In the genomic region with DNA sequence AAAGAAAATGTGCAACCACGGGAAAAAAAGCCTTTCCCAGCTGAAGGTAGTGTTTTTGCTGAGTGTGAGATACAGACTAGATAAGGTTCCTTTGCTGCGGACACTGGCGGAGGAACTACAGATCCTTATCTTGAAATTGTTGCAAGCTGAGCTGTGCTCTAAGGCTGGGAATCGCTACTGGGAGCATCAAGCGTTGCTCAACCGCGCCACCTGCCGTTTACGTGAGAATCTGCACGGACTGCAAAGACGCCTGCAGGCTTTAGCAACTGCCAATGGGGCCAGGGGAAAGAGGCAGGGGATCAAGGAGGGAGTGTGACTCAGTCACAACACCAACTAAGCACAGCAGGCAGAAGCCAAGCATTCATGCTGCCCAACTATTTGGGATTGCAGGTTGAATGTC, we compare ENCODE assay signal across 8 mouse cellular contexts.
DNase-seq lines count a peak whose midpoint lies in the region; ATAC-seq and TF ChIP-seq lines count a peak whose summit lies in the region.

No protein-coding gene starts in this region.

- peaks cover 26% of the 10 kb centered on the region for H3K4me1 ChIP-seq in forebrain, embryonic 12.5 days
- H3K4me1 ChIP-seq in lung, adult 2 months (ENCODE audit: control insufficient read depth, insufficient read depth, low read length), result no peaks in the 10 kb centered on the region; the same call in 1 of the 2 replicates
- H3K4me1 ChIP-seq in olfactory bulb, adult 2 months (ENCODE audit: control insufficient read depth, insufficient read depth, low read length), result 0 out of 2 replicates have a peak, but pooled peaks cover 5% of the 10 kb centered on the region

- DNase-seq in CD8-positive naive resting alpha-beta T cell, adult 2 months (ENCODE audit: low read depth in 2 of 2, low spot score in 2 of 2), result peak; percentile 45 to 66
- DNase-seq in brain, embryonic 18.5 days (ENCODE audit: low read depth, low spot score), result peak; percentile 56
- peak; percentile 83 to 91 for DNase-seq in heart, postnatal 10 days
- DNase-seq in kidney, postnatal 36 days, result peak; percentile 70 to 92
- DNase-seq in lung, adult 2 months, result peak; percentile 77
- DNase-seq in testis, postnatal 14 days (ENCODE audit: low spot score), result peak; percentile 73

- no peak overlapping the region for H3K4me2 ChIP-seq in forebrain, embryonic 12.5 days

- 0 out of 2 replicates have a peak, but pooled peaks cover 9% of the 10 kb centered on the region for H3K27me3 ChIP-seq in forebrain, embryonic 12.5 days

- WGBS in forebrain, embryonic 12.5 days, result under 1% methylated on average over 11 of the region's 11 CpGs
- WGBS in lung, adult 2 months, result under 1% methylated on average over 11 of the region's 11 CpGs
- 1% methylated on average over 11 of the region's 11 CpGs for WGBS in olfactory bulb, adult 2 months

- intact Hi-C loops in heart, postnatal 10 days (cut with DNase I), result loop anchor here (1.0 to 10.0 kb wide), 6 partner anchors 66 to 482 kb away; no protein-coding TSS in a partner anchor

- no peak for TF ChIP-seq POLR2A in lung, adult 2 months (IDR thresholded peaks at IDR 0.05; ENCODE audit: borderline replicate concordance, extremely low read depth, low read depth, low read length)
- TF ChIP-seq POLR2A in olfactory bulb, adult 2 months (IDR thresholded peaks at IDR 0.05; ENCODE audit: insufficient read depth, low read depth, low read length), result no peak

- TF ChIP-seq CTCF in lung, adult 2 months (IDR thresholded peaks at IDR 0.05; ENCODE audit: insufficient read depth, low read length), result peak; percentile 96
- peak; percentile 95 for TF ChIP-seq CTCF in olfactory bulb, adult 2 months (IDR thresholded peaks at IDR 0.05; ENCODE audit: insufficient read depth, low read depth, low read length)

- H3K9ac ChIP-seq in forebrain, embryonic 12.5 days, result no peak overlapping the region

- no peaks in the 10 kb centered on the region for H3K36me3 ChIP-seq in forebrain, embryonic 12.5 days (replicated peaks)

- peak; percentile 53; the same call in 1 of the 2 replicates for ATAC-seq in forebrain, embryonic 12.5 days (ENCODE audit: low FRiP score)

- no peaks in the 10 kb centered on the region for H3K9me3 ChIP-seq in forebrain, embryonic 12.5 days

- no peak overlapping the region for H3K27ac ChIP-seq in forebrain, embryonic 12.5 days
- no peak overlapping the region for H3K27ac ChIP-seq in olfactory bulb, adult 2 months (ENCODE audit: insufficient read depth, low read depth, low read length)

- no peak overlapping the region for H3K4me3 ChIP-seq in forebrain, embryonic 12.5 days (replicated peaks)
- no peak overlapping the region for H3K4me3 ChIP-seq in lung, adult 2 months (replicated peaks; ENCODE audit: extremely low read depth, low read depth, low read length)
- no peak overlapping the region for H3K4me3 ChIP-seq in olfactory bulb, adult 2 months (ENCODE audit: insufficient read depth, low read depth, low read length)
